Mouse (Mus musculus): ENCODE results near the gene Erbb2.

- no peak for TF ChIP-seq CTCF (conservative IDR thresholded peaks at IDR 0.05; ENCODE audit: low read length)
- no peak for TF ChIP-seq POU5F1 (IDR thresholded peaks at IDR 0.05; ENCODE audit: borderline replicate concordance, low read length)
Measured at GRCm38 (mm10) chr11:98482067-98482466, 69.8 kb downstream of the Erbb2 start.
